Mouse (Mus musculus) cerebellum, adult (tissue): ENCODE measurements around the gene Tshz2.
"Not testable (repeated sequence)": the region's sequence is repeated elsewhere in the genome, so short reads cannot be mapped to it uniquely, and the experiment has no call there.

Source experiments
- ATAC-seq: cut with Nextera tagmentation; 2 replicates; pipeline ENCODE4 v1.9.2; 2017; ENCODE audit warnings: mild to moderate bottlenecking, moderate library complexity, mixed read lengths; ENCODE audit not compliant: insufficient number of reproducible peaks, low FRiP score, low TSS enrichment

Gene Tshz2

DNA sequence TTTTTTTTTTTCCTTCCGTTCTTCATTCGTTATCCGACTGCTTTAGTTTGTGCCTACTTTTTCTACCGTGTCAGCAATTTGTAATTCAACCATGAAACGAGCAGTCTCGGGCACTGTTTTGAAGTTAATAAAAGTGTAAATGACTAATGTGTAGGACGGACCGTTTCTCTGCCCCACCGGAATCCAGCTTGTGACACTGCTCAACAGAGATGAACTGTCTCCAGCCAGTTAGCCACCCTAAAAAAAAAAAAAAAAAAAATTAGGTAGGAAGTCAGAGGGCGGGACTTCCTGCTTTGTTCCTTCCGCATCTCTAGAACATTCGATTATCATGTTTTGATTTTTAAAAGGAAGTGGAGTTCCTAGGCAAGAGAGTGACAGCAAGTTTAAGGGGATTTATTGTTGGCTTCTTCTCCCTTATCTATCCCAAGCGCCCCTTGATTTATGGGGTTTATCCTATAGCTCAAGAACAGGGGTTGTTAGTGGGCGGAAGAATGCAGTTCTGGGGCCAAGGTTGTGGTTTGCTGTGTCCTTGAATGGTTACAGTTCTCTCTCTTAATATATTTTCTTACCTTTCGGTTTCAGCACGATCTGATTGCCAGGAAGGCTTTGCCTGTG lies 116.6 kb downstream of the Tshz2 start:
- ATAC-seq = no peak

DNA sequence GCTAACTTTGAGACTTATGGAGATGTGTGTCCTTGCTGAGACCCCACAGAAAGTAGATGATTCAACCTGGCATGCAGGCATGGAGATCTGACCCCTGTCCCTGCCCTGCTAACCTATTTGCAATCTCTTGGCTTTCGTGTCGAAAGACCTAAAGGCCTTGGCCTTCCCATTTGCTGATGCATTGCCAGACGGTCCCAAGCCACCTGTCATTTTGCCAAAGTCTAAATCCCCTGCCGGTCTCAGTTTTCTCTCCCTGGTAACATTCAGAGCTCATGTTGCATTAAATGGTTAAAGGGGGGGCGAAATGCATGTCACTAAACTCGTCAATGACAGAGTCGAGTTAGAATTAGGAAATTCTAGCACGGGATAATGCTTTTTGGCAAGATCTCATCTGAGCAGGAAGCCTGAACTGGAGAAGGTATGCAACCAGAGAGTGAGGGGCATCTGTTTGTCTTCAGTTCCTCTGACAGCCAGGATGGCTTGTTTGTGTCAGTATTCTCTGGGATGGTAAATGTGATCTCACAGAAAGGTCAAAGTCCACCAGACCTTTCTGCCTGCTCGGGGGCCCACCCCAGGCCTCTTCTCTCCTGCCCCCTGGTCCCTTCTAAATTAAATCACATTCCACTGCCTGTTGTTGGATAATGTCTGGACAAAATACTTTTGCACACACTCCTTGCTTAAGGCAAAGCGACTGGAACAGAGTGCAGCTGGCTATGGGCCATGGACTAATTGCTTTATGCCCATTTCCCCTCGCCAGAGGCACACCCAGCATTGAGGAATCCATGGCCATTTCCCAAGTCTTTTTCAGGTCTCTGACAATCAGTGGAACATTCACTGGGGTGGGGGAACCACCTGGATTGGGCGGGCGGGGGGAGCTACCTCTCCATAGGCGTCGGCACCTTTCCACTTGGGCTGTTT lies 118.0 kb downstream of the Tshz2 start:
- ATAC-seq = no peak

DNA sequence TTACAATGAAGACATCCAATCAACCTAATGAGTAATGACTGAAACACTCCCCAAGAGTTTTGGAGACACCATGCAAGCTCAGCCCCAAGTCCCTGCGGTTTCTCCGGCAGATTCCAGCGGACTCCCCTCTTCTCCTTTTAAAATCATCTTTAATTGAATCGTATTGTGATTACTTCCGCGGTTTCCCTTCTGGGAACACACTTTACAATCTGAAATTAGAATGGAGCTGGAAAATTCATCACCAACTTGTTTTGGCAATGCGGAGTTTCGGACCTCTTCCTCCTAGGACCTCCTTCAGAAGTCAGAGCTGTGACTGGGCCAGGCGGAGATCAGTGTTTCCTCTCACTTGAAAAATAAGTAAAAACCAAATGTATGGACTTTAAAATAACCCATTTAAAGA lies 119.3 kb downstream of the Tshz2 start:
- no peak for ATAC-seq

DNA sequence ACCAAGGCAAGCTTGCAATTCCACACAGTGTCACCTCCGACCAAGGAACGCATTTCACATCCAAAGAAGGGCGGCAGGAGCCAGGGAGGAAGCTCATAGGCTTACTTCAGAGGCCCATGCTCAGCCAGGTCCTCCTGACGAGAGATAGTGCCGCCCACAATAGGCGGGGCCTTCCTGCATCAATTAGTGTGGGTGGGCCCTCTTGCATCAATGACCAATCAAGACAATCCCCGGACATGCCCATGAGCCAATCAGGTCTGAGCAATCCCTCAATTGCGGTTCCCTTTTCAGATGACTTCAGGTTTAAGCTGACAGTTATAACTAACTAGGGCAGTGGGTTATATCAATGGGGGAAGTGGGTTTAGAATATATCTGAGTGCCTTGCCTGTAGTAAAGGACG lies 120.6 kb downstream of the Tshz2 start:
- no peak for ATAC-seq

DNA sequence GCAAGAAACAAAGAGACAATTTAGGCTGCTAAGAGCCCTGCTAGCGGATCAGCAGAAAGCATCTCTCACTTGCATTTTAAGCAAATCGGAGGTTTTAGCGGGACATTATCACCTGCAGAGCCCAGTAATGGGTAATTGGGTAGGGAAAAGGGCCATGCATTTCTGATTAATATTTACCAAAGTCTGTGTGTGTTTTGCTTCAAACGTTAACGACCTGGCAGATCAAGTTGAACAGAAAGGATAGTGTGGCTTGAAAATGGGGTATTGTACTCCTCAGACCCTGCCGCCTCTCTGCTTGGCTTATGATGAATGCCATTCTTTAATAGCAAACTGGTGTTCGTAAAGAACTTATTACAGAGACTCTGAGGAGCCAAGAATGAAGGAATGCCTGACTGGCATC lies 122.3 kb downstream of the Tshz2 start:
- no peak for ATAC-seq

DNA sequence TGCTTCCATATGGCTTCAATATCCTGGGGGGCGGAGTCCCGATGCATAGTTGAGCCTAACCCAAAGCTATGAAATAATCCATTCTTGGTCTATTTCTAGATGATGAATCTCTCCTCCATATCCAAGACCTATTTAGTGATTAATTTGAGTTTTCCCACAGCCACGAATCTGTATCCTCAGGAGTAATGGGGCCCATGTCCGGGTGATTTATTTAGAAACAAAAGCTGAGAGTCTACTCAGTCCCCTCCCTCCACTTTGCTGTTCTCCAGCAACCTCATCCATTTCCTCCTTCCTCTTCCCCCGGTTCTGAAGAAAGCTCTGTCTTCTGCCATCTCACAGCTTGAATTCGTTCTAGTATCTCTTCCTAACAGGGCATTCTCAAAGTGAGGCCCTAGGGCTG lies 125.3 kb downstream of the Tshz2 start:
- ATAC-seq = no peak

DNA sequence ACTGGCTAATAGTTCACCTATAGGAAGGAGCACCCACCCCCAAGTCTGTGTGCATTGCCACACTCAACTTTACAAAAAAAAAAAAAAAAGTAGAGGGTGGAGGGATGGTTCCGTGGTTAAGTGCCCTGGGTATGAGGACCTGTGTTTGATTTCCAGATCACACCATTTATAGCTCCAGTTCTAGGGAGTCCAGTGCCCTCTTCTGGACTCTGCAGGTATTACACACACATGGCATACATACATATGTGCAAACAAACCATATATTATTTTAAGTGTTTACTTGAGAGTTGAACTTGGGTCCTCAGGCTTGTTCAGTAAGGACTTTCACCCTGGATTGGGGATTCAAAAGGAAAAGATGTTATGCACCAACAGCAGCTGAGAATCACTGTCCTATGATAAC lies 127.3 kb downstream of the Tshz2 start:
- ATAC-seq = no peak

DNA sequence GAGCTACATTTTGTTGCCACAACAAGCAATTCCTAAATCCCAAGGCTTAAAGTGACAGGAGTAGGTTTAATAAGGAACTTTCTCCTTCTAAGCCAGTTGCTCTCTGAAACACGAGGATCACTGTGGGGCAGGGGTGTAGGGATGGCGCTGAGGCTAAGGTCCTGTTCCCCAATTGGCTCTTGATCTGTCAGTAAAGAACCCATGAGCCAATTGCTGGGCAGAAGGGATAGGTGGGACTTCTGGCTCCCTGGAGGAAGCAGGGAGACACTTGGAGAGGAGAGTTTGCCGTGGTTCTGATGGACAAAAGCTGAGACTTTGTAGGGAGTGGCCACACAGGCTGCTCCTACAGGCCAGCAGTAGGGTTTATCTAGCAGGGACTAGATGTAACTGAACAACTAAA lies 128.9 kb downstream of the Tshz2 start:
- ATAC-seq = no peak

DNA sequence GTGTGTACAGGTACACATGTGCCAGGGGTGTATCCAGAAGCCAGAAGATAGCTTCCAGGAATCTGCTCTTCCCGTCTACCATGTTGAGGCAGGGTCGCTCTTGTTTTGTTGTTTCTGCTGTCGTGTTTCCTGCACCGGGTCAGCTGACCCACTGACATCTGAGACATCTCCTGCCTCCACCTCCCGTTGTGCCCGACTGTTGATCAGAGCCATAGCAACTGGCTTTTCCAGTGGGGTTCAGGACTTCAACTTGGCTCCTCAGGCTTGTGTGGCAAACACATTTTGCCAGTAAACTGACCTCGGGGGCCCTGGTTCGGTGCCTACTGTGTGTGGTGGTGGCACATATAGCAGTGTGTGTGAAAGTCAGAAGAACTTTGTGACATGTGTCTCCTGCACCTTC lies 129.5 kb downstream of the Tshz2 start:
- no peak for ATAC-seq

DNA sequence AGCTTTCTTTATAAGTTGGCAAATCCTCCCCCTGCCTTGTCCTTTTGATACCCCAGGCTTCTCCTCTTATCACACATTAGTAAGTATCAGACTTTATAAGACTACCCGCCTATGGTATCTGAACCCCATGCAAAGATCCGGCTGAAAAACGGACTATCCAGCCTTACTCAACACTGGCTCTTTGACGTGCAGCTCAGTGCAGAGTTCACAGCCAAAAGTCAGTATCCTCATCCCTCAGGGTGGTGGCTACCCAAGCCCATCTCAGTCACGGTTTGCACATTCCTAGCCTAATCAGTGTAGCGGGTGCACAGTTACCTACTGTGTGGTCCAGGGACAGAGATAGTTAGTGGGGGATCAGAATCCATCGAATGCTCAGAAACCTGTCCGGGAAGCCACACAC lies 130.9 kb downstream of the Tshz2 start:
- no peak for ATAC-seq

DNA sequence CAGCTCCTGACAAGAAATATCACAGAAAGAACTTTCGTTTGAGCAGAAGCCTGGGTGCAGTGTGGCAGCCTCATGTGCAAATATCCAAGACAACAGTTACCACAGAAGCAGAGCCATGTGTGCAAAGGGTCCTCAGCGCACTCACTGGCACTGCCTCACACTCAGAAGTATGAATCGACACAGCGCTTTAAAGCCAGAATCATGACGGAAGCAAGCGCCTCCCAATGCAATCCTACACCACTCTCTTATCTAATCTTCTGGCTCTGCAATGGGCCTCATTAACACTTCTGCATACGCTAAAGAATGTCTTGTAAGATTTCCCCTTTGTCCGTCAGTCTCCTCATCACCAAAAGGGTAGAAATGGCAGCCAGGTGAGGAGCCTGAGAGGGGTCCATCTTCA lies 133.4 kb downstream of the Tshz2 start:
- ATAC-seq = no peak

DNA sequence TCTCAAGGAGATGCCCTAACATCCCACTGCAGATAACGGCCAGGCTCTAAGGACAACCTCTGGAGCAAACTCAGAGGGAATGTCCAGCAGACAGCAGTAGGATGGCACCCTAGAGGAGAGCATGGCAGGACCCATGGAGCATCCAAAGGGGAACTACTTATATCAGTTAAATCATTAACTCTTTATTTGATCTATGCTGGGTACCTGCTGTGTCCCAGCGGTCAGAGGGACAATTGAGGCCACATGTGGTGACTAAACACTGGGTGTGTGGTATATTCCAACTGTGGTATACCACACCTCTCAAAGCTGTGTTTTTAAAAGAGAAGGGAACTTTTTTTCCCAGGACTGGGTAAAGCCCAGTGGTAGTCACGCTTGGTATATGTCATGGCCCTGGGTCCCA lies 134.5 kb downstream of the Tshz2 start:
- ATAC-seq = no peak

DNA sequence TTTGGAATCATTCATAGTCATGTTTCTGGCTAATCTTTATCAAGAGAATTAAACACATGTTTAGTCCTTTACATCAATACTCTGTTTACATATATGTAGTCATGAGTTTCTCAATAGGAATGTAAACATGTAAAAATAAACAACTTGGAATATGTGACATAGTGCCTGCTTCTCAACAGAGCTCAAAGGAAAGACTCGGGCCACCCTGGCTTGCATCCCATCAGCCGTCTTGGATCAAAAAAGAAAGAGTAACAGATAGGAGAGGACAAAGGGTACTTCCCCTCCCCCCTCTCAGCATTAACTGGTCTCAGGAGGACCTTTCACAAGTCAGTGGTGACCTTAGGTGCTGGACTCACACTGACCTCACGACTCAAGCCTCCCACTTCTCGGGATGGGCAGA lies 142.3 kb downstream of the Tshz2 start:
- no peak for ATAC-seq

DNA sequence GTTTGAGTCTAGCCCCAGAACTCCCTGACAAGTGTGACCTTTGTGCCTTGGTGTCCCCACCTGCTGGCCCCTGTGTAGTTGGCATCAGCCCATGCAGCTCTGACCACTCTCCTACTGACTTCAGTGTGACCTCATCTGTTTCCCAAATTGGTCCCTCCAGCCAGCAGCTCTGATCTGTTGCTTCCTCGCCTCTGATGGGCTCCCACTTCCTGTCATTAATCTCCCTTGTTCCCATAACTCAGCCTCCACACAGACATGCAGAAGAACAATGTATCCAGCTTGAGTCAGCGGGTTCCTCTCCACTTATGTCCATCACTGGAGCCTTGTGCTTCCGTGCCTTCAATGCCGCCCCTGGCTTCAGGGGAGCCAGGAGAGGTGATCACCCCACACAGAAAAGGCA lies 144.4 kb downstream of the Tshz2 start:
- no peak for ATAC-seq

DNA sequence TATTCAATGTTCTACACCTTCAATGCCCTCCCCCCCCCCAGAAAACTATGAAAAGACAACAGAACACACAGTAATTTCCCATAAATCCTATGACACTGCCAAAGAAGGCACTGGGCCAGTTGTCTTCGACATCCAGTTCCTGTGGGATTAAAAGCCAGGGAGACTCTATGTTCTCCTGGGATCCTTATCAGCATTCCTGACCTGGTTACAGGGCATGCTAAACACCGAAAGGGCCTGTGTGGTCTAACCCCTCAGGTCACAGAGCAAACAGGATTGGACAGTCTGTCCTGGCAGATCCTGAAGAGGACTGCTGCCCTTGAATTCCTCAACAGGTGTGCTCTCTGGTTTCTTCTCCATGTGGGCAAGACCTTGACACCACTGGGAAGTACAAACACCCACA lies 145.0 kb downstream of the Tshz2 start:
- ATAC-seq = no peak

DNA sequence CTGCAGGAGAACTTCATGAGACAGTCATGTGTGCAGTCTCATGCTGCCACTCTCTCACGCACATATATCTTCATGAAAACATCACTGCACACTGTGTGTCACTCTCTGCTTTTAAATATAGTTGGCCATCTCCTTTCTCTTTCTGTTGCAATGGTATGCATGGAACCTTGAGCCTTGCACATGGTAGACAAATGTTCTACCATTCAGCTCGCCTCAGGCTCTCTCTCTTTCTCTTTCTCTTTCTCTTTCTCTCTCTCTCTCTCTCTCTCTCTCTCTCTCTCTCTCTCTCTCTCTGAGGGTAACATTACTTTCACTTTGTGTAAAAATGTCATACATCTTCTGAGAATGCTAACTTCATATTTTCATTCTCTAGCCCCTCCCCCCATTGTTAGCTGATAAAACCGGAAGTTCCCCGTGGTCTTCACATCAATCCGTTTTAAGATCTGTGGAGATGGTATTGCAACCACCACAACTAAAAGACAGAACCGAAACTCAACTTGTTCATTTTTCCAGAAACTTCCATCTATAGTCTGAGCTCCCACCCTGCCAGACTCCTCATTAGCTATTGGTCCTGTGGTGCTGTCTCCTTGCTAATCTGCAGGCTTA lies 146.0 kb downstream of the Tshz2 start:
- ATAC-seq = no peak

DNA sequence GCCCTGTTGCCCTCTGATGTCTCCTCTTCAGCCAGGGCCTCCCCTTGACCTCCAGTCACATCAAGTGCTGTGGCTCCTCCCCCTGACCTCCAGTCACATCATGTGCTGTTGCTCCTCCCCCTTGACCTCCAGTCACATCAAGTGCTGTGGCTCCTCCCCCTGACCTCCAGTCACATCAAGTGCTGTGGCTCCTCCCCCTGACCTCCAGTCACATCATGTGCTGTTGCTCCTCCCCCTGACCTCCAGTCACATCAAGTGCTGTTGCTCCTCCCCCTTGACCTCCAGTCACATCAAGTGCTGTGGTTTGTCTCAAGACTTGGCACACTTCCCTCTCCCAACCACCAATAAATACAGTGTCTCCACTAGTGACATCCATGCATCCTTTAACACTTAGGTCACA lies 148.9 kb downstream of the Tshz2 start:
- not testable (repeated sequence) for ATAC-seq

DNA sequence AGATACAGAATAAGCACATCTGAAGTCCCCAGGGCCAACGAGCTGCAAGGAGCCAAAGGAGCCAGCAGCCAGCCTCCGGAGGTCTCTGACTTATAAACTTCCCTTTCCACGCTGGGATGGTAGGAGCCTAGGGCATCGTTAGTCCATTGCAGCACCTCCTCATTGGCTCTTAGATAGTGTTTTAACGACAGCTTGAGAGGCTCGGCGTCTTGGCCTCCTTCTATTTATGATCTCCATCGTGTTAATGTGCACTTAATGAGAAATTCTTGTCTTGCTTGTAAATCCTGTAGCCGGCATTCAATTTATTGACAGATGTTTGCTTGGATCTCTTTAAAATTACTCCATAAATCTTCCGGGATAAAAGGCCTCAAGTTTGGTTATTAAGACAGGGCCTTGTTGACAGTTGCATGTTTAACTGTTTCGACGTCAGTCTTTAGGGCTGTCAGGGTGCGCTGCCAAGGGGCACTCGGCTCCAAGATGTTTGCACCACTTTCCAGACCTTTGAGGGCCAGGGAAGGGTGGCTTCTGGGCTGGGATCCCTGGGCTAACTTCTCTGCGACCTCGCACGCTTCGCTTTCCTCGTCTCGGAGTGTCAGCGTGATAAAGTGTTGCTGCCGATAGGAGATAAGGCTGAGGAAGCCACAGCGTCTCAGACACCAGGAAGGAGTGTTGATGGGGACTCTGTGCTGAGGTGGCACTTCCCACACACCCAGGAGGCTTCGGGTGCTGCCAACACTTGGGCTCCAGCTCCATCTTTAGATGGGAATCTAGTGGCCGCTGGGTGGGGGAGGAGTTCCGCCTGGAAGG lies 150.3 kb downstream of the Tshz2 start:
- no peak for ATAC-seq

DNA sequence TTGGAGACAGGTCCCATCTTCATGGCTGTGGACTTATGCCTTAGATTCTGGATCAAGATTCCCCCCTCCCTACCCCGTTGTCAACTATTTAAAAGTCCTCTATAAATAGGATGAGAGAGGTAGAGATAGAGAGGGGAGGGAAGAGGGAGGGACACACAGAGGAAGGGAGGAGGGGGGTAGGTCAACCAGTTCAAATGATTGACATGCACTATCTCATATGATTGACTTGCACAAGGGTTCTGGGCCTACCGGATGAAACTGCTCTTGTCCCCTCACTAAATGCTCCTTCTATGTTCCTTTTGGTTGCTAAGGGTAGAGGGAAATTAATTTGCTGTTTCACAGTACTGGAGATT lies 150.8 kb downstream of the Tshz2 start:
- ATAC-seq = no peak

DNA sequence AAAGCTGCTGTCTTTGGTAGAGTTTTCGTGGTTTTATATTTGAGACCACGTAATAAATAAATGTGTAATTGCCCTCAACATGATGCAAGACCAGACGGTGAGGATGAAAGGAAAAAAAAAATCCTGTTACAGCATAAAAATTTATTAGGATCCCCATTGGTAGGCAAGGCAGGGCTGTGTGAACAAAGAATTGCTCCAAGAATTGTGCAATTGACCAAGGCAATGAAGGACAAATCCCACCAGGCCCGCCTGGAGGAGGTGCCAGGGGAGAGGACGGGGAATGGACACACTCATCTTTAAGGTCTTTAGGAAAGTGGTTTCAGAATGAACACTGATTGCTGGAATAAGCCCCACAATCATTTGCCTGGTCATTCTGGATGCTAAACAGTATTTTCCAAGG lies 154.6 kb downstream of the Tshz2 start:
- ATAC-seq = no peak

DNA sequence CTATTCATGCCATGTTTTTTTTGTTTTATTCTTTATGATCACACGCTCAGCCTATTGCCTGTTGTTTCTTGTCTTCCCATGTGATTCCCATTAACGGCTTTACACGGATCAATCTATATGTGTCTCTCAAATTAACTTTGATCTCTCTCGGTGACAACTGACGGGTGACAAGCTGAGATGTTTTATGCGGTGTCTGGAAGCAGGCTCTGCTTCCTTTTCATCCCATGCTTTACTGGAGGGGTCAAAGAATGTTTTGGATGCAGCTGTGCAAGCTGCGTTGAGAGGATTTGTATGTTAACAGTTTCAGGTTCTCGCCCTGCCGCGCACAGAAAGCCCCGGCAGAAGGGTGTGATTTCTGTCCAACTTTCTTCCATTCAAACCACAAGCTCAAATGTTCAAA lies 155.1 kb downstream of the Tshz2 start:
- ATAC-seq = no peak
